Mouse (Mus musculus): Measurements from ENCODE around the gene Ado. TPM values are rescaled to one million over a fixed set of nuclear protein-coding genes. Genes with fewer than 3 reads are reported as not detected.

Gene Ado
- polyA plus RNA-seq (2014; fragmentation: Nextera tagmentation; extraction: Ambion mirVana) = 99.1 and 104 TPM in 2 replicates

DNA sequence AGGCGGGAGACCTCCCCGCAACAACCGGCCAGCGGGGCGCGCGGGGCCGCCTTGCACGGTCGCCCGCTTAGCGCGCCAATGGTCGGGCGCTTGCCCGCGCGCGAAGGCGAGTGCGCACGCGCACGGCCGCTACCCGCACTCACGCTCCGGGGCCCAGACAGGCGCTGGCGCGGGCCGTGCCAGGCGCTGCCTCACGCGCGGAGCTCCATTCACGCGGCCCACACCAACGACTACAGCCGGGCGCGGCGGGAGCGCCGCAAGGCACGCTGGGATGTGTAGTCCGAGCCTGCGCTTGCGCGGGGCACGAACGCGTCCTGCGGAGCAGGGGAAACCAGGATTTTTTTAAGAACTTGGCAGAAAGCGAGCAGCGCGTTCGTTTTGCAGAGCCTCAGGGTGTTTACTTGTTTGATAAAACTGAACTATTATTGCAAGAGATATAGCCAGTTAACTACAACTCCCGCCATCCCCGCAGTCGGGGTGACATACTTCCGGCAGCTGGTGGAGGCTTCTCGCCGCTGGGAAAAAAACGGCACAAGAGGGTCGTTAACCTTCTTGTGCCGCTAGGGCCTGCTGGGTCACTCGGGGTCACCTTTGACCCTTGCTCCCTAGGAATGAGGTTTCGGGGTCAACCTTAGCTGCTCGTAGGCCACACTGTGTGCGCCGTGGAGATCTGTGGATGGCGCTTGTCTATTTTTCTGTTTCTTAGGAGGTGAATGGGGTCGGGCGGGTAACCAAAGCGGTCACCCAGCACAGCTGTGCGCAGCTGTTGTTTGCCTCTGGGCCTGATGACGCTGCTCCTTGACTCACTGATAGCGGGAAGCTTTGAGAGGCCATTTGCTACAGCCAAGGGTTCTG, at the start of gene Ado:
Gene Ado, minus strand, starts transcription at position 79 of the 855 bp plus-strand sequence.
- H3K27ac ChIP-seq = peak within 1 kb of the TSS; percentile 97
- WGBS = under 1% methylated on average over 79 of the region's 79 CpGs
- no peaks in the 10 kb centered on the region for H3K9me3 ChIP-seq (ENCODE audit: control insufficient read depth, low read length)
- peak within 1 kb of the TSS; percentile 98 for H3K4me2 ChIP-seq (replicated peaks)
- peak within 1 kb of the TSS; percentile 87 for H3K4me3 ChIP-seq (replicated peaks; ENCODE audit: low read length)
- DNase-seq (ENCODE audit: low spot score) (peak; percentile 96), ATAC-seq (ENCODE audit: low FRiP score) (peak; percentile 99)
- H3K27me3 ChIP-seq (ENCODE audit: control insufficient read depth, insufficient read depth, low read length) = peaks cover 5% of the 10 kb centered on the region; the same call in 1 of the 2 replicates
- peaks cover 26% of the 10 kb centered on the region for H3K4me1 ChIP-seq (replicated peaks; ENCODE audit: control insufficient read depth, insufficient read depth, low read length)
- H3K9ac ChIP-seq = peak within 1 kb of the TSS; percentile 85
- 0 out of 2 replicates have a peak, but pooled peaks cover 3% of the 10 kb centered on the region for H3K36me3 ChIP-seq (replicated peaks; ENCODE audit: control insufficient read depth, insufficient read depth)

DNA sequence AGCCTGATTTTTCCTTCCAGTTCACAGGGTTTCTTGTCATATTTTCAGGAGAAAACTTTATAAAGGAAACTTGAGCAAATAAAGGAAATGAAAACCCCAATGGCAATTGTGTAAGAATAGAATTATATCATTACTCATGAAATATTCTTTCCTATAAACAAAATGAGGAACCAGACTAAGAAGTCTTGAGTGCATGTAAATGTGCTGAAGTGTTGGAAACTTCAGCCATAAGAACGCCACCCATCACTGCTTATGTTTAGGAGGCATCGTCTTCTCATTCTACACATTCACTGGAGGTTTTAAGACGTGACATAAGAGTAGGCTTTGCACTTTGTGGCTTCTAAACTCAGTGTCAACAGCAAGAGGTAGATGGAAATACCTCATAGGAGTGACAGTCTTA, 46.5 kb upstream of the Ado start:
- H3K4me1 ChIP-seq (replicated peaks; ENCODE audit: control insufficient read depth, insufficient read depth, low read length) = no peaks in the 10 kb centered on the region
- WGBS = 91% methylated on average over 3 of the region's 3 CpGs
- DNase-seq (ENCODE audit: low spot score) (no peak), ATAC-seq (ENCODE audit: low FRiP score) (no peak)
- no peak overlapping the region for H3K4me3 ChIP-seq (replicated peaks; ENCODE audit: low read length)
- H3K9ac ChIP-seq = no peak overlapping the region
- no peaks in the 10 kb centered on the region for H3K36me3 ChIP-seq (replicated peaks; ENCODE audit: control insufficient read depth, insufficient read depth)
- H3K9me3 ChIP-seq (ENCODE audit: control insufficient read depth, low read length) = no peaks in the 10 kb centered on the region
- no peaks in the 10 kb centered on the region for H3K27me3 ChIP-seq (ENCODE audit: control insufficient read depth, insufficient read depth, low read length)
- H3K27ac ChIP-seq = no peak overlapping the region
- H3K4me2 ChIP-seq (replicated peaks) = no peak overlapping the region

DNA sequence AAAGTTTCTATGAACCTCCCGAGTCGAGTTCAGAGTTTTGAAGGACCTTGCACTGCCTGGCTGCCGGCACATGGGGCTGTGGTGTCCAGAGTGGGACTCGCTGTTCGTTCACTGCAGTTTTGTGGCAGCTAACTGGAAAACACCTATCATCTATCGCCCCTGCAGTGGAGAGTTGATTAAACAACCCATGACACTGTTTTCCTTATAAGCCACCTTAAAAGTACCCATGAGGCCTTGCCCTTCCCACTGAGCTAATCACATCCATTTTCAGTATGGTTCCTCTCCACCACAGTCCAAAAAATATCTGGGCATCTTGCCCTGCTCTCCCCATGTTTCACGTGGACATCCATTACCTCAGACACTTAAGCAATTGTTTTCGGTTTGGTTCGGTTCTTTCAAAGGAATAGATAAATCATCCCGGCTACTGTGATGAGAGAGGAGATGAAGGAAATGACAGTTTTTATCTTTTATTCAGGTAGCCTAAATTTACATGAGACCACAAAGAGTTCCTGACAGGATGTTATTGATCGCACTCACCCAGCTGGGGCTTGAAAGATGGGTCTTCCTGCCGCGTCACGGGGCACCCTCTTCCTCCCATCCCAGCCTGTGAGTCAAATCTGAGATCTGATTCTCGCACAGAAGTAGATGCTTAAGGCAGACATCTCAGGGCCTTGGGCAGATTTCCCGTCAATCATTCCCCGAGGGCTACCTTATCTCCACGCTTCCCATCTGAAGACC, 37.3 kb upstream of the Ado start:
- 78% methylated on average over 18 of the region's 18 CpGs for WGBS
- Histone ChIP-seq H3K4me1 (replicated peaks; ENCODE audit: control insufficient read depth, insufficient read depth, low read length) (no peaks in the 10 kb centered on the region), H3K27ac (no peak overlapping the region), H3K27me3 (ENCODE audit: control insufficient read depth, insufficient read depth, low read length) (no peaks in the 10 kb centered on the region), H3K36me3 (replicated peaks; ENCODE audit: control insufficient read depth, insufficient read depth) (no peaks in the 10 kb centered on the region), H3K9ac (no peak overlapping the region), H3K4me2 (replicated peaks) (no peak overlapping the region), H3K9me3 (ENCODE audit: control insufficient read depth, low read length) (no peaks in the 10 kb centered on the region), H3K4me3 (replicated peaks; ENCODE audit: low read length) (no peak overlapping the region)
- DNase-seq (ENCODE audit: low spot score) (no peak), ATAC-seq (ENCODE audit: low FRiP score) (no peak)

DNA sequence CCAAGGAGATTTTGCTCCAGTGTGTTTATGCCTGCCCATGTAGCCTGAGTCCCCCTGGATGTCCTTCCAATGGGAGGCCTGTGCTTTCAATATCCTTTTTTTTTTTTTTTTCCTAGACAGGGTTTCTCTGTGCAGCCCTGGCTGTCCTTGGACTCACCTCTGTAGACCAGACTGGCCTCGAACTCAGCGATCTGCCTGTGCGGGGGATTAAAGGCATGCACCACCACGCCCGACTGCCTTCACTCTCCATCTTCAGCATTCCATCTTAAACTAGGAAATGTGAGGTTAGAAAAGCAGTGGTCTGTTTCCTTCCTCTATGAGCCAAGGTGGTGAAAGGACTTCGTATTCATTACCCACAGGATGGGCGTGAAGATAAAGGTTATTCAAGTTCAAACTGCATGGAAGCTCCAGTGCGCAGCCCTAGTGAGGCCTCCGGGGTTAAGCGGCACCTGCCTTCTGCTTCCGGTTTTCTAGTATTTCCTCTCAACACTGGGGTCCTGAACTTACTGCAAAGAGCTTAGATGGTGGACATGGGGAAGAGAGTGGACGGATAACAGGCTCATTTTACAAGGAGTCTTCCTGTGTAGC, 33.0 kb upstream of the Ado start:
- no peak overlapping the region for H3K9ac ChIP-seq
- H3K9me3 ChIP-seq (ENCODE audit: control insufficient read depth, low read length) = no peaks in the 10 kb centered on the region
- no peak overlapping the region for H3K4me2 ChIP-seq (replicated peaks)
- no peak overlapping the region for H3K4me3 ChIP-seq (replicated peaks; ENCODE audit: low read length)
- 89% methylated on average over 12 of the region's 12 CpGs for WGBS
- ATAC-seq (ENCODE audit: low FRiP score) (no peak), DNase-seq (ENCODE audit: low spot score) (no peak)
- H3K36me3 ChIP-seq (replicated peaks; ENCODE audit: control insufficient read depth, insufficient read depth) = no peaks in the 10 kb centered on the region
- H3K4me1 ChIP-seq (replicated peaks; ENCODE audit: control insufficient read depth, insufficient read depth, low read length) = no peaks in the 10 kb centered on the region
- no peak overlapping the region for H3K27ac ChIP-seq
- H3K27me3 ChIP-seq (ENCODE audit: control insufficient read depth, insufficient read depth, low read length) = no peaks in the 10 kb centered on the region

DNA sequence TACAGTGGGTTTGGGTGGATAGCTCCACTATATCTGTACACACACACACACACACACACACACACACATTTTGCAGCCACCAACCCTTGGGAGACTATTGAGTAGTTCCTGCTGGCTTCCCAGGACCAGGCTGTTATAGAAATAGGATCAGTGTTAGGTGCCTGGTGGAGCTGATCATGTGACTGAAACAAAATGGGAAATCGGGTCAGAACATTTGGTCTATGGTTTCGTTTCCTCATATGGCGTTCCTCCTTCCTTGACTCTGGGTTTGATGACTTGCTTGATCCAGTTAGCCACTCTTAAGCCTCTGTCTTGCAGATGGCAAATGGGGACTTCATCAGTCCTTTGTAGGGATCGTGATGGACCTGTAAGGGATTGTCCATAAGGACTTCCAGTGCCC, 31.1 kb upstream of the Ado start:
- Histone ChIP-seq H3K4me2 (replicated peaks) (no peak overlapping the region), H3K9me3 (ENCODE audit: control insufficient read depth, low read length) (no peaks in the 10 kb centered on the region), H3K9ac (no peak overlapping the region), H3K36me3 (replicated peaks; ENCODE audit: control insufficient read depth, insufficient read depth) (no peaks in the 10 kb centered on the region), H3K27ac (no peak overlapping the region), H3K4me1 (replicated peaks; ENCODE audit: control insufficient read depth, insufficient read depth, low read length) (no peaks in the 10 kb centered on the region), H3K4me3 (replicated peaks; ENCODE audit: low read length) (no peak overlapping the region), H3K27me3 (ENCODE audit: control insufficient read depth, insufficient read depth, low read length) (no peaks in the 10 kb centered on the region)
- WGBS = 91% methylated on average over 4 of the region's 4 CpGs
- ATAC-seq (ENCODE audit: low FRiP score) = no peak
- DNase-seq (ENCODE audit: low spot score) = no peak

DNA sequence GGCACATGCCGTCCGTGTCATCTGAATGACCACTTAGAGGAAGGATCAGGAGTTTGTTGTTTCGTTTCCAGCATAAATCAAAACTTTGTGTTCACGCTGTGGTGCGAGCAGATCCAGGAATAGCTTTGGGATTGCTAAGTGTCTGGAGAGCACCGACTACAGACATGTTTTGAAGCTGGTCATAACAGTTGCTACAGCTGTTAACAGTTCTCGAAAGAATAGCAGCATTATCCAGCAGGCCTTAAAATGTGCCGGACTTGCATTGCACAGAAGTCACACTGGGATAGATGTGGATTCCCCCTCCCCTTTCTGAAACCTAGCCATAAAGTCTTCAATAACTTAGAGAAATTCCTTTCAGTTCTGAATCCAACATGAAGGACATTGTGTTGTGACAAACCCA, 24.6 kb upstream of the Ado start:
- no peak overlapping the region for H3K4me2 ChIP-seq (replicated peaks)
- no peaks in the 10 kb centered on the region for H3K27me3 ChIP-seq (ENCODE audit: control insufficient read depth, insufficient read depth, low read length)
- no peaks in the 10 kb centered on the region for H3K9me3 ChIP-seq (ENCODE audit: control insufficient read depth, low read length)
- no peaks in the 10 kb centered on the region for H3K4me1 ChIP-seq (replicated peaks; ENCODE audit: control insufficient read depth, insufficient read depth, low read length)
- DNase-seq (ENCODE audit: low spot score) = no peak
- H3K36me3 ChIP-seq (replicated peaks; ENCODE audit: control insufficient read depth, insufficient read depth) = no peaks in the 10 kb centered on the region
- no peak overlapping the region for H3K27ac ChIP-seq
- 52% methylated on average over 8 of the region's 8 CpGs for WGBS
- no peak overlapping the region for H3K9ac ChIP-seq
- ATAC-seq (ENCODE audit: low FRiP score) = no peak
- H3K4me3 ChIP-seq (replicated peaks; ENCODE audit: low read length) = no peak overlapping the region

DNA sequence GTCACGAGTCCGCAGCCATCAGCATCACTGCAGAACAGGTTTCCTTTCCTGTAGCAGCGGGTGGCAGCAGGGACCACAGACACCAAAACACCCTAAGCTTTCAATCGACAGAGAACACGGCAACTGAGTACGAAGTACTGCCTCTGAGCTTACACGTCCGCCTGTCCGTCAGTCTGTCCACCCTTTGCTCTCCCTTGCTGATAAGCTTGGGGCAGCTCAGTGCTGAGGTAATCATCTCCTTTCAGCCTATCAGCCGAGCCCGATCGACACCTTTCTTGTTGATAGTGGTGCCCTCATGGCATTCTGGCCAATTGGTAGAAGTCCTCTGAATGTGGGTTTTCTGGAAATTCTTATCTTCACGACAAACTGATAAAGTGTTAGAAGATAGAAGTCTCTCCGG, 22.7 kb upstream of the Ado start:
- H3K27ac ChIP-seq = no peak overlapping the region
- ATAC-seq (ENCODE audit: low FRiP score) (no peak), DNase-seq (ENCODE audit: low spot score) (no peak)
- no peaks in the 10 kb centered on the region for H3K4me1 ChIP-seq (replicated peaks; ENCODE audit: control insufficient read depth, insufficient read depth, low read length)
- H3K9ac ChIP-seq = no peak overlapping the region
- no peak overlapping the region for H3K4me3 ChIP-seq (replicated peaks; ENCODE audit: low read length)
- H3K4me2 ChIP-seq (replicated peaks) = no peak overlapping the region
- H3K27me3 ChIP-seq (ENCODE audit: control insufficient read depth, insufficient read depth, low read length) = no peaks in the 10 kb centered on the region
- H3K9me3 ChIP-seq (ENCODE audit: control insufficient read depth, low read length) = no peaks in the 10 kb centered on the region
- H3K36me3 ChIP-seq (replicated peaks; ENCODE audit: control insufficient read depth, insufficient read depth) = no peaks in the 10 kb centered on the region
- 93% methylated on average over 14 of the region's 14 CpGs for WGBS

DNA sequence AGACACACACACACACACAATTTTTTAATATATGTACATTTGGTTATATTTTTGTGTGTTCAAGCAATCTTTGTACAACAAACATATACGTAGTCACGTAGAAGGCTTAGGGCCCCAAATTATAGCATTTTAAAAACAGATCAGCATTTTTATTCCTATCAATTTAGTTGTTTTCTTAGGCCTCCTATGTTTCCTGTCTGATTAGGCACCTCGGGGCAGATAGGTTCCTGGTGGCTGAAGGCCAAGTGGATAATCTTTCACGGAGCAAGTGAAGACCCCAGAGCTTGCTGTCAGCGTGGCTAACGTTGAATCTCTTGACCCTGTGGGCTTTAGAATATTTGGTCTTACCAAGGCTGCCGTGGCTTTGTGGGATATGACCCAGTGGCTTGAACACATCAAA, 20.8 kb upstream of the Ado start:
- no peak overlapping the region for H3K4me2 ChIP-seq (replicated peaks)
- H3K4me3 ChIP-seq (replicated peaks; ENCODE audit: low read length) = no peak overlapping the region
- H3K9me3 ChIP-seq (ENCODE audit: control insufficient read depth, low read length) = no peaks in the 10 kb centered on the region
- no peaks in the 10 kb centered on the region for H3K4me1 ChIP-seq (replicated peaks; ENCODE audit: control insufficient read depth, insufficient read depth, low read length)
- H3K9ac ChIP-seq = no peak overlapping the region
- 90% methylated on average over 7 of the region's 7 CpGs for WGBS
- ATAC-seq (ENCODE audit: low FRiP score) (no peak), DNase-seq (ENCODE audit: low spot score) (no peak)
- H3K36me3 ChIP-seq (replicated peaks; ENCODE audit: control insufficient read depth, insufficient read depth) = no peaks in the 10 kb centered on the region
- H3K27me3 ChIP-seq (ENCODE audit: control insufficient read depth, insufficient read depth, low read length) = peaks cover under 1% of the 10 kb centered on the region; the same call in 1 of the 2 replicates
- no peak overlapping the region for H3K27ac ChIP-seq

DNA sequence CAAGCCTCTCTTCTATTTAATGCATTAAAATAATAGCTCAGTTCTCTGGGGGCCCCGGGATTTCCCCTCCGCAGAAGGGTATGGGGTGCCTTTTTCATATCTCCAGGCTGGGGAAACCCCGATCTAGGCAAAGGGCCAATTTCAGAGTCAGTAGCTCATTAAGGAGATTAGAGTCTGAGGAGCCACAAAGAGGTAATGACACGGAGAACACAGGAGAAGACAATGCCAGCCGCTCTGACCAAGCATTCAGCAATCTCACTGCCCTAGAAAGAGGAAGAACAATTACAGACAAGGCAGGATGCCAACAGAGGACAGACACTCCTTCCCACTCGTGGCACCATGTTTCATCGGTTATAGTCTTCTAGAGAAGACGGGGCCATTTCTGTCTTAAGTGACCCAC, 17.3 kb upstream of the Ado start:
- Histone ChIP-seq H3K4me1 (replicated peaks; ENCODE audit: control insufficient read depth, insufficient read depth, low read length) (no peaks in the 10 kb centered on the region), H3K36me3 (replicated peaks; ENCODE audit: control insufficient read depth, insufficient read depth) (no peaks in the 10 kb centered on the region), H3K4me2 (replicated peaks) (no peak overlapping the region), H3K9ac (no peak overlapping the region), H3K27me3 (ENCODE audit: control insufficient read depth, insufficient read depth, low read length) (peaks cover 13% of the 10 kb centered on the region; the same call in 1 of the 2 replicates), H3K9me3 (ENCODE audit: control insufficient read depth, low read length) (no peaks in the 10 kb centered on the region), H3K4me3 (replicated peaks; ENCODE audit: low read length) (no peak overlapping the region), H3K27ac (no peak overlapping the region)
- ATAC-seq (ENCODE audit: low FRiP score) = no peak
- WGBS = 56% methylated on average over 8 of the region's 8 CpGs
- DNase-seq (ENCODE audit: low spot score) = no peak

All from hindbrain, embryonic 14.5 days (tissue).